Mouse (Mus musculus): ENCODE results near the gene Msx1.

Msx1 gene

GRCm38 (mm10) chr5:37784847-37785391 lies 39.5 kb downstream of the Msx1 start:
- no peak for DNase-seq

DNA sequence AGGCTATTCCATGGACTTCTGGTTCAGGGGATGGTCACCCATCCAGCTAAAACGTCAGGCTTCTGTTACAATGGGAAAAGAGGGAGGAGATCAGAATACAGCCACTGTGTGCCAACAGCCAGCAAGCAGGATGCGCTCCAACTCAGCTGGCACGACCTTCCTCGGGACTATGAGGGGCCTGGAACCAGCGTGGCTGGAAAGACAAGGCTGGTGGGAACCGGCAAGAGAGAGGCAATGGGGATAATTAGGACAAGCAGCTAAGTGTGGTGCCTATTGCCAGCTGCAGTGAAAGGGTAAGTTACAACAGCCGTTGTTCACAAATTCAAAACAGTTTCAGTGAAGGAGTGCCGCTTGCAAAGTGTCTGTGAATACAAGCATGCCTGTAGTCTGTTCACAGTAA lies 41.1 kb downstream of the Msx1 start:
- DNase-seq, result no peak

DNA sequence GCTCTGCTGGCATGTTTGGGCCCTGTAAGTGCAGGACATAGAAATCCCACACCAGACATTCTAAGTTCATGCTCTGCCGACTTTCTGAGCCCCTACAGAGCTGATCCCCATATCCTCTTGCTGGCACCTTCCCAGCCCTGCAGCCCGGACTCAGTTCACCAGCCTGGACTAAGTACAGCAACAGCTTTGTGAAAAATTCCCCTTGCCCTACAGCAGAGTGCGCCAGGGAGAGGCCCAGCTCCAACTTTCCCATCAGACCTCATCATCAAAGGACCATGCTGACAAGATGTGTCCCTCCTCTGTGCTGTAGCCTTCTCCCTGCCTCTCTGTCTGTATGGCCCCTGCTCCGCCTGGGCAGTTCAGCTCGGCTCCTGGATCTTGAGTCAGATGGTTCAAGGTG lies 48.7 kb downstream of the Msx1 start:
- DNase-seq, result no peak

- no peak for DNase-seq
These were observed 50.4 kb downstream of the Msx1 start for GRCm38 (mm10) chr5:37774011-37774410.

- DNase-seq, result no peak
These were observed 53.5 kb downstream of the Msx1 start for GRCm38 (mm10) chr5:37770870-37771269.

Data from thymus, adult 18-20 months (tissue).